Mouse (Mus musculus): ENCODE measurements around the gene Olfr5. TPM values are rescaled to one million over a fixed set of nuclear protein-coding genes. Genes with fewer than 3 reads are reported as not detected.

Gene Olfr5
- polyA plus RNA-seq, 1 experiment from 2014 or later: not detected

DNA sequence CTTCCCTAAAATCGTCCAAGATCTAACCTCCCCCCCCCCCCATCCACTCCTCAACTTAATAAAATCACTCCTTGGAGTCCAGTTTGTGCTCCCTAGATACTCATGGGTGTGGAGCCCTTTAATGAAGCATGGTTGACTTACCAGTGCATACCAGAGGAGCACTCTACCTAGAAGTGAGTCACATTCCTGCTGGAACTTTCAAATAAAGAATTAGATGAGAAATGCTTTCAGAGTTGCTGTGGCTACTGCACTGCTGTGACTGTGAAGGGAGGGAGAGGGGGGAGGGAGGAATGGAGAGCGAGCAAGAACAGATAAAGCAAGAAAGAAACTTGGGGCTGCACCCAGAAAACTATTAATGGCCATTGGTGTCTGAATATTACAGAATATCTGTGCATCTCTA, 45.6 kb downstream of the Olfr5 start:
- 61% methylated on average over 2 of the region's 2 CpGs for WGBS
- Histone ChIP-seq H3K27ac (no peak overlapping the region), H3K27me3 (no peaks in the 10 kb centered on the region), H3K9me3 (replicated peaks) (no peaks in the 10 kb centered on the region), H3K4me1 (replicated peaks) (no peaks in the 10 kb centered on the region), H3K4me3 (no peak overlapping the region), H3K4me2 (no peak overlapping the region), H3K9ac (no peak overlapping the region), H3K36me3 (no peaks in the 10 kb centered on the region)
- ATAC-seq (replicated peaks; ENCODE audit: insufficient number of reproducible peaks, insufficient read depth, low FRiP score, low read depth): no peak

- Histone ChIP-seq H3K27ac (no peak within 1 kb of the TSS), H3K4me3 (no peak within 1 kb of the TSS), H3K4me2 (no peak within 1 kb of the TSS), H3K4me1 (replicated peaks) (no peaks in the 10 kb centered on the region), H3K36me3 (no peaks in the 10 kb centered on the region), H3K9me3 (replicated peaks) (no peaks in the 10 kb centered on the region), H3K27me3 (no peaks in the 10 kb centered on the region), H3K9ac (no peak within 1 kb of the TSS)
- no peak for ATAC-seq (replicated peaks; ENCODE audit: insufficient number of reproducible peaks, insufficient read depth, low FRiP score, low read depth)
- whole genome bisulfite sequencing: 57% methylated on average over 3 of the region's 3 CpGs
Measured at GRCm38 (mm10) chr7:6438388-6438787, 48.4 kb downstream of the Olfr5 start, which contains the start of gene Olfr1344. Gene Olfr1344, plus strand, starts transcription at chr7:6438688.

DNA sequence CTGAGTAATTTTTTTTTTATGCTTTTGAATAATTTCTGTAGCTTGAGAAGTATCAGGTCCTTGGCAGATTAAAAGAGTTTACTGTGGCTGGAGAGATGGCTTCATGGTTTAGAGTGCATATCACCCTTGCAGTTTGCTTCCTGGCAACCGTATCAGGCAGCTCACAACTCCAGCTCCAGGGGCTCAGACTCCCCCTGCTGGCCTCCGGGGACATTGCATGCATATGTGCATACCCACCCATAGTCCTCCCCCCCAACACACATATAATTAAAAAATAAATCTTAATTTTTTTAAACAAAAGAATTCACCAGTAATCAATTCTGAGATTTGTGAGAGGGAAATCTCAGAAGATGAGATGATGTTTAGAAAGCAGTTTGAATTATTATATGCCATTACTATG, 56.4 kb downstream of the Olfr5 start:
- ATAC-seq (replicated peaks; ENCODE audit: insufficient number of reproducible peaks, insufficient read depth, low FRiP score, low read depth): no peak
- H3K4me3 ChIP-seq: no peak overlapping the region
- H3K9me3 ChIP-seq (replicated peaks): 0 out of 2 replicates have a peak, but pooled peaks cover 6% of the 10 kb centered on the region
- H3K9ac ChIP-seq: no peak overlapping the region
- H3K27me3 ChIP-seq: no peaks in the 10 kb centered on the region
- no peaks in the 10 kb centered on the region for H3K4me1 ChIP-seq (replicated peaks)
- WGBS: 19% methylated on average over 2 of the region's 2 CpGs
- H3K4me2 ChIP-seq: no peak overlapping the region
- H3K36me3 ChIP-seq: no peaks in the 10 kb centered on the region
- H3K27ac ChIP-seq: no peak overlapping the region

- WGBS: 84% methylated on average over 3 of the region's 3 CpGs
- Histone ChIP-seq H3K36me3 (no peaks in the 10 kb centered on the region), H3K9ac (no peak overlapping the region), H3K27ac (no peak overlapping the region), H3K4me2 (no peak overlapping the region), H3K9me3 (replicated peaks) (0 out of 2 replicates have a peak, but pooled peaks cover 6% of the 10 kb centered on the region), H3K4me3 (no peak overlapping the region), H3K27me3 (no peaks in the 10 kb centered on the region), H3K4me1 (replicated peaks) (no peaks in the 10 kb centered on the region)
- no peak for ATAC-seq (replicated peaks; ENCODE audit: insufficient number of reproducible peaks, insufficient read depth, low FRiP score, low read depth)
Measured at GRCm38 (mm10) chr7:6429381-6429780, 57.4 kb downstream of the Olfr5 start.

Other genes starting within 250 kb of the Olfr5 start
- gene Epp13, start 234.2 kb downstream of the Olfr5 start, polyA plus RNA-seq (2015; fragmentation: Nextera tagmentation; extraction: Ambion mirVana): not detected in 2 replicates
- 3.9 and 4.1 TPM in 2 replicates for gene Zfp667, start 200.4 kb downstream of the Olfr5 start, polyA plus RNA-seq (2015; fragmentation: Nextera tagmentation; extraction: Ambion mirVana)
- gene Zfp583, start 155.7 kb downstream of the Olfr5 start, polyA plus RNA-seq (2015; fragmentation: Nextera tagmentation; extraction: Ambion mirVana): 3.6 and 4.4 TPM in 2 replicates
- 0.73 and 1.3 TPM in 2 replicates for gene Gm3854, start 143.2 kb downstream of the Olfr5 start, polyA plus RNA-seq (2015; fragmentation: Nextera tagmentation; extraction: Ambion mirVana)
- 1.1 and 1.3 TPM in 2 replicates for gene Zfp78, start 123.7 kb downstream of the Olfr5 start, polyA plus RNA-seq (2015; fragmentation: Nextera tagmentation; extraction: Ambion mirVana)
- gene Zfp28, start 103.6 kb downstream of the Olfr5 start, polyA plus RNA-seq (2015; fragmentation: Nextera tagmentation; extraction: Ambion mirVana): 8.0 and 8.8 TPM in 2 replicates
- 0.28 TPM in 1 of 2 replicates, not detected in the other for gene Smim17, start 88.2 kb downstream of the Olfr5 start, polyA plus RNA-seq (2015; fragmentation: Nextera tagmentation; extraction: Ambion mirVana)
- not detected in 2 replicates for gene Gm20715, start 76.7 kb downstream of the Olfr5 start, polyA plus RNA-seq (2015; fragmentation: Nextera tagmentation; extraction: Ambion mirVana)
- not detected in 2 replicates for gene Olfr1344, start 48.3 kb downstream of the Olfr5 start, polyA plus RNA-seq (2015; fragmentation: Nextera tagmentation; extraction: Ambion mirVana)
- gene Olfr1336, start 30.8 kb downstream of the Olfr5 start, polyA plus RNA-seq (2015; fragmentation: Nextera tagmentation; extraction: Ambion mirVana): not detected in 2 replicates
- not detected in 2 replicates for gene Olfr1346, start 19.8 kb downstream of the Olfr5 start, polyA plus RNA-seq (2015; fragmentation: Nextera tagmentation; extraction: Ambion mirVana)
- gene Olfr1347, start 12.8 kb upstream of the Olfr5 start, polyA plus RNA-seq (2015; fragmentation: Nextera tagmentation; extraction: Ambion mirVana): not detected in 2 replicates
- gene Olfr1348, start 21.8 kb upstream of the Olfr5 start, polyA plus RNA-seq (2015; fragmentation: Nextera tagmentation; extraction: Ambion mirVana): not detected in 2 replicates
- gene Olfr1349, start 36.0 kb upstream of the Olfr5 start, polyA plus RNA-seq (2015; fragmentation: Nextera tagmentation; extraction: Ambion mirVana): not detected in 2 replicates
- gene Olfr1350, start 77.9 kb upstream of the Olfr5 start, polyA plus RNA-seq (2015; fragmentation: Nextera tagmentation; extraction: Ambion mirVana): not detected in 2 replicates
- 5.8 and 10.4 TPM in 2 replicates for gene Zim1, start 209.5 kb upstream of the Olfr5 start, polyA plus RNA-seq (2015; fragmentation: Nextera tagmentation; extraction: Ambion mirVana)
- gene Peg3, start 243.5 kb upstream of the Olfr5 start, polyA plus RNA-seq (2015; fragmentation: Nextera tagmentation; extraction: Ambion mirVana): 82.4 and 108 TPM in 2 replicates
- gene Usp29, start 243.6 kb upstream of the Olfr5 start, polyA plus RNA-seq (2015; fragmentation: Nextera tagmentation; extraction: Ambion mirVana): 5.4 and 5.6 TPM in 2 replicates

Data from heart, embryonic 15.5 days (tissue).